ENCODE assay signal across 22 mouse cellular contexts in genomic region chr9:77359278-77359973, GRCm38 (mm10). TPM values are rescaled to one million over a fixed set of nuclear protein-coding genes. Genes with fewer than 3 reads are reported as not detected.
DNase-seq lines count a peak whose midpoint lies in the region; ATAC-seq lines count a peak whose summit lies in the region.
"Had no signal": no experiment of that assay in that cellular context is flagged by ENCODE, and none has a peak within 500 bp of the region (broad histone marks: within the 10 kb centered on the region; RNA-seq: fewer than 3 reads in every experiment).

No protein-coding gene starts in this region.

- H3K27ac ChIP-seq in embryonic facial prominence, embryonic 14.5 days (replicated peaks; ENCODE audit: low read depth, low read length): no peak overlapping the region
- no peak overlapping the region for H3K27ac ChIP-seq in embryonic facial prominence, embryonic 10.5 days (replicated peaks)
- H3K27ac ChIP-seq in hindbrain, embryonic 12.5 days: no peak overlapping the region
- no peak overlapping the region for H3K27ac ChIP-seq in hindbrain, embryonic 14.5 days
- no peak overlapping the region for H3K27ac ChIP-seq in neural tube, embryonic 13.5 days (replicated peaks)
- H3K27ac ChIP-seq in neural tube, embryonic 15.5 days (replicated peaks): no peak overlapping the region
- H3K27ac ChIP-seq: embryonic facial prominence, embryonic 15.5 days; forebrain, embryonic 10.5 days; gastrocnemius, adult 2 months; hindbrain, embryonic 15.5 days had no signal

- H3K36me3 ChIP-seq in embryonic facial prominence, embryonic 14.5 days (ENCODE audit: control insufficient read depth, insufficient read depth, low read length): no peaks in the 10 kb centered on the region
- no peaks in the 10 kb centered on the region for H3K36me3 ChIP-seq in embryonic facial prominence, embryonic 10.5 days (replicated peaks)
- H3K36me3 ChIP-seq in hindbrain, embryonic 12.5 days: no peaks in the 10 kb centered on the region
- no peaks in the 10 kb centered on the region for H3K36me3 ChIP-seq in hindbrain, embryonic 14.5 days (replicated peaks; ENCODE audit: control insufficient read depth, insufficient read depth)
- H3K36me3 ChIP-seq in neural tube, embryonic 13.5 days: no peaks in the 10 kb centered on the region
- no peaks in the 10 kb centered on the region for H3K36me3 ChIP-seq in neural tube, embryonic 15.5 days
- H3K36me3 ChIP-seq: embryonic facial prominence, embryonic 15.5 days; forebrain, embryonic 10.5 days; heart, embryonic 12.5 days; hindbrain, embryonic 15.5 days had no signal

- H3K4me2 ChIP-seq in embryonic facial prominence, embryonic 14.5 days (ENCODE audit: low read depth, low read length): no peak overlapping the region
- H3K4me2 ChIP-seq in hindbrain, embryonic 12.5 days (replicated peaks): no peak overlapping the region
- no peak overlapping the region for H3K4me2 ChIP-seq in hindbrain, embryonic 14.5 days (replicated peaks)
- no peak overlapping the region for H3K4me2 ChIP-seq in neural tube, embryonic 13.5 days
- no peak overlapping the region for H3K4me2 ChIP-seq in neural tube, embryonic 15.5 days
- H3K4me2 ChIP-seq: embryonic facial prominence, embryonic 15.5 days; heart, embryonic 12.5 days; hindbrain, embryonic 15.5 days had no signal

- no peaks in the 10 kb centered on the region for H3K27me3 ChIP-seq in embryonic facial prominence, embryonic 14.5 days (replicated peaks; ENCODE audit: control insufficient read depth, insufficient read depth, low read length)
- H3K27me3 ChIP-seq in embryonic facial prominence, embryonic 10.5 days (replicated peaks; ENCODE audit: low read depth, poor library complexity, severe bottlenecking): no peaks in the 10 kb centered on the region
- no peaks in the 10 kb centered on the region for H3K27me3 ChIP-seq in hindbrain, embryonic 12.5 days
- no peaks in the 10 kb centered on the region for H3K27me3 ChIP-seq in hindbrain, embryonic 14.5 days (ENCODE audit: control insufficient read depth, insufficient read depth, low read length)
- no peaks in the 10 kb centered on the region for H3K27me3 ChIP-seq in neural tube, embryonic 13.5 days
- no peaks in the 10 kb centered on the region for H3K27me3 ChIP-seq in neural tube, embryonic 15.5 days (replicated peaks)
- H3K27me3 ChIP-seq: embryonic facial prominence, embryonic 15.5 days; heart, embryonic 12.5 days; hindbrain, embryonic 15.5 days had no signal

- ATAC-seq in embryonic facial prominence, embryonic 14.5 days (ENCODE audit: low read depth): peak; percentile 65; the same call in 1 of the 2 replicates
- peak; percentile 65 for ATAC-seq in hindbrain, embryonic 12.5 days (ENCODE audit: low FRiP score)
- ATAC-seq in hindbrain, embryonic 14.5 days (ENCODE audit: low FRiP score): no peak
- ATAC-seq in neural tube, embryonic 13.5 days (ENCODE audit: low read depth): peak; percentile 72; the same call in 1 of the 2 replicates
- ATAC-seq in neural tube, embryonic 15.5 days (ENCODE audit: low FRiP score): no peak
- ATAC-seq: CD4-positive, CD25-positive, alpha-beta regulatory T cell, adult 4 months; inflammation-experienced regulatory T-cells, adult 6 months; intestine, postnatal 0 days had no signal

- H3K4me3 ChIP-seq in embryonic facial prominence, embryonic 14.5 days (ENCODE audit: low read depth, low read length): no peak overlapping the region
- H3K4me3 ChIP-seq in embryonic facial prominence, embryonic 10.5 days: no peak overlapping the region
- no peak overlapping the region for H3K4me3 ChIP-seq in hindbrain, embryonic 12.5 days
- no peak overlapping the region for H3K4me3 ChIP-seq in hindbrain, embryonic 14.5 days (replicated peaks; ENCODE audit: low read length)
- H3K4me3 ChIP-seq in neural tube, embryonic 13.5 days: no peak overlapping the region
- H3K4me3 ChIP-seq in neural tube, embryonic 15.5 days (replicated peaks): no peak overlapping the region
- H3K4me3 ChIP-seq: embryonic facial prominence, embryonic 15.5 days; erythroblast, embryonic 14.5 days; forebrain, embryonic 10.5 days; gastrocnemius, adult 2 months; heart, embryonic 12.5 days; hindbrain, embryonic 15.5 days had no signal

- no peaks in the 10 kb centered on the region for H3K9me3 ChIP-seq in embryonic facial prominence, embryonic 14.5 days (ENCODE audit: control insufficient read depth, low read length)
- no peaks in the 10 kb centered on the region for H3K9me3 ChIP-seq in embryonic facial prominence, embryonic 10.5 days
- no peaks in the 10 kb centered on the region for H3K9me3 ChIP-seq in hindbrain, embryonic 12.5 days (replicated peaks)
- H3K9me3 ChIP-seq in hindbrain, embryonic 14.5 days (ENCODE audit: control insufficient read depth, low read length): no peaks in the 10 kb centered on the region
- no peaks in the 10 kb centered on the region for H3K9me3 ChIP-seq in neural tube, embryonic 13.5 days
- H3K9me3 ChIP-seq in neural tube, embryonic 15.5 days (replicated peaks): no peaks in the 10 kb centered on the region
- H3K9me3 ChIP-seq: embryonic facial prominence, embryonic 15.5 days; forebrain, embryonic 10.5 days; heart, embryonic 12.5 days; hindbrain, embryonic 15.5 days had no signal

- 81% methylated on average over 10 of the region's 10 CpGs for WGBS in embryonic facial prominence, embryonic 14.5 days
- 90% methylated on average over 10 of the region's 10 CpGs for WGBS in embryonic facial prominence, embryonic 10.5 days
- WGBS in hindbrain, embryonic 12.5 days: 75% methylated on average over 10 of the region's 10 CpGs
- WGBS in hindbrain, embryonic 14.5 days: 74% methylated on average over 10 of the region's 10 CpGs
- 69% methylated on average over 10 of the region's 10 CpGs for WGBS in neural tube, embryonic 13.5 days
- WGBS in neural tube, embryonic 15.5 days: 56% methylated on average over 10 of the region's 10 CpGs

- no peak overlapping the region for H3K9ac ChIP-seq in embryonic facial prominence, embryonic 14.5 days (ENCODE audit: low read depth, low read length)
- H3K9ac ChIP-seq in hindbrain, embryonic 12.5 days: no peak overlapping the region
- H3K9ac ChIP-seq in hindbrain, embryonic 14.5 days: no peak overlapping the region
- no peak overlapping the region for H3K9ac ChIP-seq in neural tube, embryonic 13.5 days
- no peak overlapping the region for H3K9ac ChIP-seq in neural tube, embryonic 15.5 days (replicated peaks)
- H3K9ac ChIP-seq: embryonic facial prominence, embryonic 15.5 days; heart, embryonic 12.5 days; hindbrain, embryonic 15.5 days had no signal

- DNase-seq in embryonic facial prominence, embryonic 14.5 days (ENCODE audit: low spot score): no peak
- DNase-seq in embryonic facial prominence, embryonic 10.5 days (ENCODE audit: low spot score): no peak
- no peak for DNase-seq in hindbrain, embryonic 14.5 days (ENCODE audit: low spot score)
- DNase-seq in natural killer cell, adult 2 months (ENCODE audit: low spot score in 2 of 2): no peak
- DNase-seq: adrenal gland, postnatal 10 days; B cell, adult 2 months; cerebellum, adult 18-20 months; cerebellum, adult 9-11 months; cerebellum, postnatal 36 days; gastrocnemius, adult 2 months; gastrocnemius, postnatal 25 days had no signal

- no peaks in the 10 kb centered on the region for H3K4me1 ChIP-seq in embryonic facial prominence, embryonic 14.5 days (ENCODE audit: control insufficient read depth, insufficient read depth, low read length)
- 0 out of 2 replicates have a peak, but pooled peaks cover 3% of the 10 kb centered on the region for H3K4me1 ChIP-seq in embryonic facial prominence, embryonic 10.5 days
- peaks cover 3% of the 10 kb centered on the region; the same call in 1 of the 2 replicates for H3K4me1 ChIP-seq in hindbrain, embryonic 12.5 days
- H3K4me1 ChIP-seq in hindbrain, embryonic 14.5 days (replicated peaks; ENCODE audit: control insufficient read depth, insufficient read depth, low read length): no peaks in the 10 kb centered on the region
- peaks cover 4% of the 10 kb centered on the region; the same call in 1 of the 2 replicates for H3K4me1 ChIP-seq in neural tube, embryonic 13.5 days (replicated peaks)
- no peaks in the 10 kb centered on the region for H3K4me1 ChIP-seq in neural tube, embryonic 15.5 days
- H3K4me1 ChIP-seq: embryonic facial prominence, embryonic 15.5 days; forebrain, embryonic 10.5 days; heart, embryonic 12.5 days; hindbrain, embryonic 15.5 days had no signal

RNA-seq across cellular contexts. Expression of gene Mlip, which starts 6.7 kb away (rescaled TPM):
- 5.2 and 17.1 TPM in 2 replicates for polyA plus RNA-seq in embryonic facial prominence, embryonic 14.5 days (2014; fragmentation: Nextera tagmentation; extraction: Ambion mirVana)
- polyA plus RNA-seq in embryonic facial prominence, embryonic 10.5 days (2016; fragmentation: Nextera tagmentation; extraction: Ambion mirVana): 0.29 TPM in 2 replicates
- 0.26 and 1.3 TPM in 2 replicates for polyA plus RNA-seq in hindbrain, embryonic 12.5 days (2016; fragmentation: Nextera tagmentation; extraction: Ambion mirVana)
- 1.4 and 1.7 TPM in 2 replicates for polyA plus RNA-seq in hindbrain, embryonic 14.5 days (2014; fragmentation: Nextera tagmentation; extraction: Ambion mirVana)
- polyA plus RNA-seq in neural tube, embryonic 13.5 days (2015; fragmentation: Nextera tagmentation; extraction: Ambion mirVana): 0.39 and 0.99 TPM in 2 replicates
- polyA plus RNA-seq in neural tube, embryonic 15.5 days (2015; fragmentation: Nextera tagmentation; extraction: Ambion mirVana): 1.4 and 1.8 TPM in 2 replicates
- polyA plus RNA-seq: forebrain, embryonic 10.5 days had no signal

Comparison
In these comparisons a context has a peak if more than half of its experiments do, and no peak if none do; other contexts are left out.
1. ATAC-seq: peak in embryonic facial prominence, embryonic 14.5 days (single experiment), hindbrain, embryonic 12.5 days (single experiment) and neural tube, embryonic 13.5 days (single experiment); none in hindbrain, embryonic 14.5 days (single experiment) and neural tube, embryonic 15.5 days (single experiment).